Mouse (Mus musculus) embryonic fibroblast, embryonic 13.5 days (primary cell): ENCODE measurements around the gene Nutf2.
A peak's percentile ranks its signal among the peaks of the same experiment; 100 is the strongest.

ENCODE experiments used
- CTCF ChIP-seq: IDR thresholded peaks from 2 replicates; pipeline ENCODE4 v1.5.1; 2011; ENCODE audit warnings: mild to moderate bottlenecking, control low read depth, low read length, moderate library complexity, borderline replicate concordance; ENCODE audit not compliant: insufficient read depth
- POLR2A ChIP-seq: IDR thresholded peaks from 2 replicates; pipeline ENCODE4 v1.6.1; 2011; ENCODE audit warnings: low read depth, mild to moderate bottlenecking, control low read depth, low read length, moderate library complexity

- no peak for TF ChIP-seq CTCF
- TF ChIP-seq POLR2A = peak; percentile 85
Observed at GRCm38 (mm10) chr8:105900180-105900940, 40.0 kb downstream of the Nutf2 start, which contains the start of gene Pskh1.
